Mouse (Mus musculus) bone marrow macrophage, adult 2 months (primary cell): Measurements from ENCODE around the gene Mt2.

Source experiments
- CTCF ChIP-seq: IDR thresholded peaks from 2 replicates; pipeline ENCODE4 v1.5.1; 2012; ENCODE audit warnings: low read depth, mild to moderate bottlenecking, low read length, moderate library complexity
- POLR2A ChIP-seq: IDR thresholded peaks from 2 replicates; pipeline ENCODE4 v1.6.1; 2012; ENCODE audit warnings: mild to moderate bottlenecking, low read depth, low read length, borderline replicate concordance

DNA sequence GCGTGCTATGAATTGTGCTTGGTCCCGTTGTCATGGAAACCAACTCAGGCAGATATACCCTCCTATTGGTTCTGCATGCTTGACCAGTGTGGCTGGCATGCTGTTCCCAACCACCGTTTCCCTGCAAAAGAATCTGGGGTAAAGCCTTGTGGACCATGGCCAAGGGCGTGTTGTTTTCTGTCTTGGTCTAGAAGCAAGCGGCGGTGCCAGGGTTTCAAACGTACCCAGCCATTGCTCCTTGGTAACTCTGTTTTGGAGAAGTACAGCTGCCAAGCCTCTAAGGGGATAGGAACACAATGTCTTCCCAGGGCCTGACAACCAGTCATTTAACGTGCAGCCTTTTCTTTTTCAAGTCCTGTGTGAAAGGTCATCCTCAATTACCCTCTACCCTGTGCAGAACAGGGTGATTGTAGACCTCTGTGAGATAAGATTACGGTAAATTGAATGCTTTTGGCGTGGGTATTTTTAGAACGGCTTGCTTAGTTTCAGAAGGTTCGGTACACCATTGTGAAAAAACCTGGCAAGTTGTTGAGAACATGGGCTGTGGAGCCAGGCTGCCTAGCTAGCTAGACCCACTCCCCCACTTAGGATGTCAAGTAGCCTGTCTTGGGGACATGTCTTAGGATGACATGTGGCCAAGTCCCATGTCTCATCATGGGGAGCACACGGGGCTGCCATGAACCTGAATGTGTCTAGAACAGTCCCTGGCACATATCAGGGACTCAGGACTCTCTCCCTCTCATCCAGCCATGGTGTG is 17.0 kb downstream of the Mt2 start:
- TF ChIP-seq POLR2A (no peak), CTCF (no peak)
